Mouse (Mus musculus) testis, adult 2 months (tissue): ENCODE data around the gene Gab2. TPM values are rescaled to one million over a fixed set of nuclear protein-coding genes. Genes with fewer than 3 reads are reported as not detected.

ENCODE experiments used
- H3K27ac ChIP-seq: fragments of 200-500 bp; 2 replicates; pipeline ENCODE4 v1.5.1; 2012; ENCODE audit warnings: low read depth, low read length; ENCODE audit not compliant: control insufficient read depth, insufficient read depth
- H3K27me3 ChIP-seq: fragments of 200-500 bp; 2 replicates; pipeline ENCODE4 v1.6.1; 2012; ENCODE audit warnings: mild to moderate bottlenecking, low read length, moderate library complexity; ENCODE audit not compliant: control insufficient read depth, insufficient read depth
- H3K36me3 ChIP-seq: fragments of 200-500 bp; 2 replicates; pipeline ENCODE4 v1.6.1; 2012; ENCODE audit warnings: mild to moderate bottlenecking, low read length; ENCODE audit not compliant: control insufficient read depth, insufficient read depth
- H3K4me1 ChIP-seq: fragments of 200-500 bp; 2 replicates; pipeline ENCODE4 v1.6.1; 2012; ENCODE audit warnings: low read length; ENCODE audit not compliant: control insufficient read depth, insufficient read depth
- H3K4me3 ChIP-seq: fragments of 200-500 bp; 2 replicates; pipeline ENCODE4 v1.5.1; 2012; ENCODE audit warnings: low read depth, mild to moderate bottlenecking, low read length, moderate library complexity, mixed read lengths; ENCODE audit not compliant: control insufficient read depth
- CTCF ChIP-seq: fragments of 200-500 bp; IDR thresholded peaks from 2 replicates; pipeline ENCODE4 v1.5.1; 2012; ENCODE audit warnings: low read depth, mild to moderate bottlenecking, inconsistent platforms, low read length, moderate library complexity; ENCODE audit not compliant: control insufficient read depth, insufficient read depth, insufficient replicate concordance
- POLR2A ChIP-seq: fragments of 200-500 bp; IDR thresholded peaks from 2 replicates; pipeline ENCODE4 v1.6.1; 2012; ENCODE audit warnings: low read depth, mild to moderate bottlenecking, inconsistent platforms, low read length, moderate library complexity; ENCODE audit not compliant: control insufficient read depth
- polyA plus RNA-seq: library from polyadenylated mRNA; depleted of rRNA; stranded (reverse); fragments of >200 nt; gene quantifications from 2 replicates; pipeline ENCODE4 v1.2.3, GENCODE M21; 2012

Gab2 gene
- polyA plus RNA-seq, 1 experiment, result 23.3 TPM

GRCm38 (mm10) chr7:97262541-97262940, 181.2 kb downstream of the Gab2 start:
- Histone ChIP-seq H3K27ac (peak overlapping the region; percentile 4; the same call in 1 of the 2 replicates), H3K36me3 (no peaks in the 10 kb centered on the region), H3K4me1 (no peaks in the 10 kb centered on the region), H3K4me3 (no peak overlapping the region), H3K27me3 (no peaks in the 10 kb centered on the region)
- TF ChIP-seq CTCF (no peak), POLR2A (no peak)

- Histone ChIP-seq H3K36me3 (peaks cover 3% of the 10 kb centered on the region), H3K27me3 (no peaks in the 10 kb centered on the region), H3K4me1 (no peaks in the 10 kb centered on the region), H3K4me3 (no peak overlapping the region), H3K27ac (no peak overlapping the region)
- TF ChIP-seq POLR2A, result no peak
- TF ChIP-seq CTCF, result no peak
Observed at GRCm38 (mm10) chr7:97270367-97270766, 189.0 kb downstream of the Gab2 start.

GRCm38 (mm10) chr7:97271068-97271467, 189.7 kb downstream of the Gab2 start:
- peaks cover 3% of the 10 kb centered on the region for H3K36me3 ChIP-seq
- H3K4me3 ChIP-seq, result no peak overlapping the region
- no peaks in the 10 kb centered on the region for H3K27me3 ChIP-seq
- H3K27ac ChIP-seq, result no peak overlapping the region
- no peaks in the 10 kb centered on the region for H3K4me1 ChIP-seq
- TF ChIP-seq POLR2A (no peak), CTCF (no peak)

GRCm38 (mm10) chr7:97296986-97297385, 215.6 kb downstream of the Gab2 start:
- Histone ChIP-seq H3K4me1 (no peaks in the 10 kb centered on the region), H3K4me3 (no peak overlapping the region), H3K36me3 (peaks cover 3% of the 10 kb centered on the region; the same call in 1 of the 2 replicates), H3K27me3 (no peaks in the 10 kb centered on the region), H3K27ac (no peak overlapping the region)
- no peak for TF ChIP-seq POLR2A

- H3K36me3 ChIP-seq, result peaks cover 3% of the 10 kb centered on the region; the same call in 1 of the 2 replicates
- no peak overlapping the region for H3K27ac ChIP-seq
- H3K4me1 ChIP-seq, result no peaks in the 10 kb centered on the region
- no peaks in the 10 kb centered on the region for H3K27me3 ChIP-seq
- TF ChIP-seq CTCF (peak; percentile 16; the same call in 1 of the 2 replicates), POLR2A (no peak)
- H3K4me3 ChIP-seq, result no peak overlapping the region
Observed at GRCm38 (mm10) chr7:97297466-97297865, 216.1 kb downstream of the Gab2 start.

- Histone ChIP-seq H3K27ac (no peak overlapping the region), H3K4me1 (no peaks in the 10 kb centered on the region), H3K4me3 (no peak overlapping the region), H3K27me3 (no peaks in the 10 kb centered on the region), H3K36me3 (peaks cover 3% of the 10 kb centered on the region)
- no peak for TF ChIP-seq CTCF
- TF ChIP-seq POLR2A, result no peak
Observed at GRCm38 (mm10) chr7:97298279-97298678, 216.9 kb downstream of the Gab2 start.

- H3K27me3 ChIP-seq, result no peaks in the 10 kb centered on the region
- H3K27ac ChIP-seq, result no peak overlapping the region
- no peak overlapping the region for H3K4me3 ChIP-seq
- H3K36me3 ChIP-seq, result peaks cover 3% of the 10 kb centered on the region
- TF ChIP-seq CTCF (no peak), POLR2A (no peak)
- no peaks in the 10 kb centered on the region for H3K4me1 ChIP-seq
Observed at GRCm38 (mm10) chr7:97298943-97299342, 217.6 kb downstream of the Gab2 start.

- Histone ChIP-seq H3K4me3 (no peak overlapping the region), H3K36me3 (peaks cover 3% of the 10 kb centered on the region), H3K4me1 (no peaks in the 10 kb centered on the region), H3K27ac (no peak overlapping the region), H3K27me3 (no peaks in the 10 kb centered on the region)
- no peak for TF ChIP-seq POLR2A
- TF ChIP-seq CTCF, result no peak
Observed at GRCm38 (mm10) chr7:97300914-97301313, 219.5 kb downstream of the Gab2 start.
